Mouse (Mus musculus) intestine, embryonic 14.5 days (tissue): ENCODE results near the gene Olfml2b. TPM values are rescaled to one million over a fixed set of nuclear protein-coding genes. Genes with fewer than 3 reads are reported as not detected.

Source experiments
- ATAC-seq: fragments of 200-750 bp; cut with Nextera tagmentation; replicated peaks from 2 replicates; pipeline ENCODE4 v1.8.0; 2017; ENCODE audit warnings: low read depth, moderate number of reproducible peaks, moderate TSS enrichment, moderate library complexity; ENCODE audit not compliant: low FRiP score, low TSS enrichment
- DNase-seq: peaks from one replicate; pipeline ENCODE4 v3.0.0-alpha.2; 2018; ENCODE audit warnings: low spot score
- H3K27ac ChIP-seq: fragments of 300-500 bp; sonication (generic); 2 replicates; pipeline ENCODE4 v1.5.1; 2014; ENCODE audit warnings: low read depth, mild to moderate bottlenecking, control low read depth
- H3K27me3 ChIP-seq: fragments of 300-500 bp; sonication (generic); replicated peaks from 2 replicates; pipeline ENCODE4 v1.6.1; 2014; ENCODE audit warnings: low read length, control low read depth; ENCODE audit not compliant: control insufficient read depth, insufficient read depth
- H3K36me3 ChIP-seq: fragments of 300-500 bp; sonication (generic); 2 replicates; pipeline ENCODE4 v1.6.1; 2014; ENCODE audit warnings: low read length, control low read depth; ENCODE audit not compliant: control insufficient read depth, insufficient read depth
- H3K4me1 ChIP-seq: fragments of 300-500 bp; sonication (generic); replicated peaks from 2 replicates; pipeline ENCODE4 v1.6.1; 2014; ENCODE audit warnings: low read length, control low read depth, mixed read lengths; ENCODE audit not compliant: control insufficient read depth, insufficient read depth
- H3K4me2 ChIP-seq: fragments of 300-500 bp; sonication (generic); 2 replicates; pipeline ENCODE4 v1.6.1; 2014; ENCODE audit warnings: low read length
- H3K4me3 ChIP-seq: fragments of 300-500 bp; sonication (generic); 2 replicates; pipeline ENCODE4 v1.5.1; 2014; ENCODE audit warnings: low read depth, low read length, control low read depth, mixed read lengths
- H3K9ac ChIP-seq: fragments of 300-500 bp; sonication (generic); 2 replicates; pipeline ENCODE4 v1.6.1; 2014; ENCODE audit warnings: mild to moderate bottlenecking, low read length
- H3K9me3 ChIP-seq: fragments of 300-500 bp; sonication (generic); 2 replicates; pipeline ENCODE4 v1.6.1; 2016; ENCODE audit warnings: low read length, control low read depth; ENCODE audit not compliant: control insufficient read depth
- WGBS: fragments of 180-500 bp; shearing (Covaris S2); extraction: QIAGEN DNeasy Blood & Tissue Kit; methylation state at CpG from one replicate; pipeline ENCODE4 v1.1.7; 2014; 5-methylcytosine and 5-hydroxymethylcytosine counted together
- polyA plus RNA-seq: library from polyadenylated mRNA; unstranded; fragments of >200 nt; fragmentation: Nextera tagmentation; extraction: Ambion mirVana; gene quantifications from 2 replicates; pipeline ENCODE4 v1.2.1, GENCODE M21; 2014

The Olfml2b gene
- polyA plus RNA-seq, 1 experiment from 2014 or later = 22.4 TPM

DNA sequence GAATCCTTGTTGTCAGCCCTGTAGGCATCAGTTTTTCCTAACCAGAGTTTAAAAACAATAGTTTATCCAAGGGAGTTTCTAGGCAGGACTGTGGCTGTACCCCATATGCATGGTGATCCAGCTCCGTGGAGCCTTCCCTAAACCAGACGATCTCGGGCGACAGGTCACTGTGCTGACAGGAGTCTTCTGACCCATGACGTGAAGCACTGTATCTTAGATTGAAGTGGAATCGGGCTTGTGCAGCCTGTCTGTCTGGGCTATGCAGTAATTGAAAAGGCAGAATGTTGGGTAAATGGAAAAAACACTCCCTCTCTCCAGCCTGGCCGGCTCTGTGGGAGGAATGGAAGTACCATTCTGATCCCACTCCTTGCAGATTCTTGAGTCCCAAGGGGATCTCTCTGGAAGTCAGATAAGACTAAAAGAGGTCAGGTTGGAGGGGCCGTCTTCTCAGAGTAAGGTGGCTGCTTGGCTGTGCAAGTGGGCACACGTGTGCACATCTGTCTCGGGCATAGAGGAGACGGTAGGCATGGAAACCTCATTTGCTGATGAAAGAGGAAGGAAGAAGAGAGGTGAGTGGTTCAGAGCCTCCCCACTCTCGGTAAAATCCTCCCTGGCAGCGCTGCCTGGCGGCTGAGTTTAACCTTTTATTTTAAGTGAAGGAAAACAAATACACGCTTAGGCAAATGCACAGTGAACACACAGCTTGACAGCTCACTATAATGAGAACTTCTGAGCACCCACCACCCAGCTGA, 7.8 kb downstream of the Olfml2b start:
- no peak overlapping the region for H3K27ac ChIP-seq
- WGBS = 76% methylated on average over 15 of the region's 15 CpGs
- no peak for DNase-seq

DNA sequence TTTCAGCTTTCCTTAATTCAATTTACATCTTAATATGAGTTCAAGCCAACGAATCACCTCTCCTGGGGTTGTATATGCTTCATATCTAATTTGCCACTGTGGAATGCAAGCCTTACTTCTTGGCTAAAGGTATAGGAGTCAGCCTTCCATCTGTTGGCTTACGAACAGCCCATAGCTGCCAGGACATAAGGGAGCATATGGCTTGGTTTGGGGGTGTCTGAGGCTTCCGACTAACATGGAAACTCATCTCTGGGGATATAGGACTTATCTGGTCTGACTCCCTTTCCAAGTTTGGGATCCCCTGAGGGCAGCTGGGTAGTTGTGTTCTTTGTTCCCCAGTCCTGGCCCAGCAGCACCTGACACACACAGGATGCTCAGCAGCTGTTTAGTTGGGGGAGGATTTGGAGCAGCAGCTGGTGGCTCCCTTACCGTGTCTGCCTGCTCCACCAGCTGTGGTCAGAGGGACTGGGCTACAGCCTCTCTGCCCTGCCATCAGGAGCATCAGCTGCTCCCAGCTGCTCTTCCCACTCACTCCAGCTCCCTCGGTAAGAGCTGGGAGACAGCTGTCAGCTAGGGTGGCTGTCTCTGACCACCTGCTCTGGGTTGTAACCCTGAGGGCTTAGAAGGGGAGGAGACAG, 11.1 kb downstream of the Olfml2b start:
- Histone ChIP-seq H3K4me1 (0 out of 2 replicates have a peak, but pooled peaks cover 7% of the 10 kb centered on the region), H3K9me3 (no peaks in the 10 kb centered on the region), H3K36me3 (0 out of 2 replicates have a peak, but pooled peaks cover 5% of the 10 kb centered on the region), H3K27ac (no peak overlapping the region), H3K27me3 (no peaks in the 10 kb centered on the region), H3K4me2 (no peak overlapping the region), H3K4me3 (no peak overlapping the region), H3K9ac (no peak overlapping the region)
- DNase-seq (no peak), ATAC-seq (no peak)
- WGBS = 59% methylated on average over 5 of the region's 5 CpGs

More for the DNA sequence above, 7.8 kb downstream of the Olfml2b start:
- H3K9ac ChIP-seq = no peak overlapping the region
- no peak for ATAC-seq
- 0 out of 2 replicates have a peak, but pooled peaks cover 5% of the 10 kb centered on the region for H3K36me3 ChIP-seq
- no peak overlapping the region for H3K4me2 ChIP-seq
- H3K4me1 ChIP-seq = 0 out of 2 replicates have a peak, but pooled peaks cover 7% of the 10 kb centered on the region
- no peaks in the 10 kb centered on the region for H3K27me3 ChIP-seq
- no peak overlapping the region for H3K4me3 ChIP-seq
- no peaks in the 10 kb centered on the region for H3K9me3 ChIP-seq

DNA sequence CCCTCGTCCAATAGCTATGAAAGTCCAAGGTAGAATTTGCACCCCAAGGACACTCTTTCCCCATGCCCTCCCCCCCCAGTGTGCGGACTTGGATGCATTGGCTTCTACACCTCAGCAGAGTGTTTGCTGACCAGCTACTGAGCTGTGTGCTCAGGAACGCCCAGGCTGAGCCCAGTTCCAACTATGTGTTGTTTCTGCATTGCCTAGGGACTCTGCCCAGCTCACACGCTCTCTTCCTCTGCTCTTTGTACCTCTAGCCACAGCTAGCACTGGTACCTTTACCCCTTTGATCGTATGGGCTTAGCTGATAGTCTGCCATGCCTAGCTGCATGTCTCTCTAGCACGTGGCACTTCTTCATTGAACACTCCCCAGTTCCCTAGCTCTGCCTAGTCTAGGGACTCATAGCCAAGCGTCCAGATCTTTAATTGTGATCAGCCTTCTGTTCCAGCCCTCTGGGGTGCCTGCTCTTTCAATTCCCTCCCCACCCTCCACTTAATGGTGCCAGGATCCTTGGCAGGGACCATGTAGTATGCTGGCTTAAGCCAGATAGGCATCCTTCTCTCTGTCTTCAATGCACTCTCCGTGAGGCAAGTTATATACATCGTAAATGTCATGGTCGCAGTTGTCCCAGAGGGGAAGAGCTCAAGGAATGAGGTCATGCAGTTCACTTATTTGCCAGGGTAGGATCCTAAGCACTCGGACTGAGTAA, 12.3 kb downstream of the Olfml2b start:
- Histone ChIP-seq H3K27ac (no peak overlapping the region), H3K36me3 (no peaks in the 10 kb centered on the region)
- ATAC-seq = no peak

DNA sequence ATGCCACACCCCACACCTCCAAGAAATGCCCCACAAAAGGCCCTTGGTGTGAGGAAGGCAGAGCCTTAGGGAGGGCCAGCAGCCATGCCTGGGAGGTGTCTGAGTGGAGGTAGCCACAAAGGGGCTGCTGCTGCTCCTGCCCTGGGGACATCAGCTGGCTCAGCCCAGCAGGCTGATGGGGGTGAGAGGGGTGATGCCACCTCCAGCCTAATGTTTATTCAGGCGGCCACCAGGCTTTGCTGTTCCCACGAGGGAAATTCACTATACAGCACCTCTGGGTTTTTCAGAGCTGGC, 12.8 kb downstream of the Olfml2b start:
- no peaks in the 10 kb centered on the region for H3K4me1 ChIP-seq
- no peak for DNase-seq
- H3K4me2 ChIP-seq = no peak overlapping the region
- no peak overlapping the region for H3K4me3 ChIP-seq
- no peaks in the 10 kb centered on the region for H3K36me3 ChIP-seq
- no peak overlapping the region for H3K27ac ChIP-seq
- no peaks in the 10 kb centered on the region for H3K9me3 ChIP-seq
- ATAC-seq = no peak
- H3K9ac ChIP-seq = no peak overlapping the region
- no peaks in the 10 kb centered on the region for H3K27me3 ChIP-seq
- 49% methylated on average over 2 of the region's 2 CpGs for WGBS

More for the DNA sequence above, 12.3 kb downstream of the Olfml2b start:
- no peak overlapping the region for H3K9ac ChIP-seq
- 77% methylated on average over 11 of the region's 11 CpGs for WGBS
- no peak overlapping the region for H3K4me3 ChIP-seq
- no peaks in the 10 kb centered on the region for H3K27me3 ChIP-seq
- H3K4me1 ChIP-seq = 0 out of 2 replicates have a peak, but pooled peaks cover 2% of the 10 kb centered on the region
- no peak for DNase-seq
- H3K4me2 ChIP-seq = no peak overlapping the region
- H3K9me3 ChIP-seq = no peaks in the 10 kb centered on the region

DNA sequence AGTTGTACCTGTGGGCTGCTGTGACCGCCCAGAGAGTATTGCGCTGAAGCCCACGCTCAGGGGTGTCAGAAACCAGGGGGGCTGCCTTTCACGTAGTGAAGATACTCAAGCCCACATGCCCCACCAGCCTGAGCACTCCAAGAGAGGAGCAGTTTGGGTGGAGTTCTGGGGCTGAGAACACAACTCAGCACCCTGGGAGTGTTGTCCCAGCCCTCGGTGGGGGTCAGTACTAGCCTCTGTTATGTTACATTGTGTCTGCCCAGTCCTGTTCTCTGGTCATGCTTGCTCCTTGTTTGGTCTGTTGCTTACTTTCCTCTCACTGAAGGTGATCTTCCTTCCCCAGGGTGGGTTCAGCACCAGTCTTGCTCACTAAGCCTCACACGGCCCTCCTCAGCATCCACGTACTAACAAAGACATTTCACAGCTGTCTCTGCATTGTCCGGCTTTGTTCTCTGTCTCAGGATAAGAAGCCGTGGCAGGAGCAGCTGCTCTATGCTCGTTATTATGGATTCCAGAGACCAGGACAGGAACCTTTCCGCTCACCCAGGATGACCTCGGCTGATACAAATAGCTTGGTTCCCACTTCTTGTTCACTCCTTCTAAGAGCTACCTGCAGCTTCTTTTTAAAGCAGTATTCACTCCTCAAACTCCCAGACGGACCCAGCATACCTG, 13.4 kb downstream of the Olfml2b start:
- no peak overlapping the region for H3K9ac ChIP-seq
- no peak overlapping the region for H3K4me2 ChIP-seq
- H3K36me3 ChIP-seq = 0 out of 2 replicates have a peak, but pooled peaks cover 5% of the 10 kb centered on the region
- ATAC-seq = no peak
- no peak overlapping the region for H3K27ac ChIP-seq
- H3K9me3 ChIP-seq = no peaks in the 10 kb centered on the region
- no peaks in the 10 kb centered on the region for H3K4me1 ChIP-seq
- 58% methylated on average over 13 of the region's 13 CpGs for WGBS
- H3K4me3 ChIP-seq = no peak overlapping the region
- no peaks in the 10 kb centered on the region for H3K27me3 ChIP-seq
- DNase-seq = no peak

DNA sequence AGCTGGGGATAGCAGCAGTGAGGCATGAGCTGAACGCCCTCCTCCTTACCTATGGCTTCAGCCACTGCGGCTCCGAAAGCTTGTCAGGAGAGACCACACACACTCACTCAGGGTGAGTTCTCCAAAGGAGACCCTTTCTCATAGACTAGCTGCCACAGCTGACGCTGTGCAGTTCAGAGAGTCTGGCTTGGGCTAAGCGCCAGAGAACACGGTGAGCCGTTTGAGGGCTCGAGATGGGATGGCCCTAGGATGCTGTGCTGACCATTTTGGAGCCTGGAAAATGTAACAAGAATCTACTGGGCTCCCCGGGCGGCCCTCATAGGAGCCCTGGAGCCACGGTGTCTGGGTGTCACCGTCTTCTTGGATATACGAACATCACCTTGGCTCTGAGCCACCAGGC, 14.9 kb downstream of the Olfml2b start:
- no peaks in the 10 kb centered on the region for H3K9me3 ChIP-seq
- 53% methylated on average over 13 of the region's 13 CpGs for WGBS
- H3K4me1 ChIP-seq = no peaks in the 10 kb centered on the region
- H3K9ac ChIP-seq = no peak overlapping the region
- H3K36me3 ChIP-seq = 0 out of 2 replicates have a peak, but pooled peaks cover 6% of the 10 kb centered on the region
- peak; percentile 65 for DNase-seq
- no peaks in the 10 kb centered on the region for H3K27me3 ChIP-seq
- no peak overlapping the region for H3K4me2 ChIP-seq
- H3K4me3 ChIP-seq = no peak overlapping the region
- H3K27ac ChIP-seq = no peak overlapping the region
- ATAC-seq = 0 out of 2 replicates have a peak, but pooled peaks have one; percentile 40

DNA sequence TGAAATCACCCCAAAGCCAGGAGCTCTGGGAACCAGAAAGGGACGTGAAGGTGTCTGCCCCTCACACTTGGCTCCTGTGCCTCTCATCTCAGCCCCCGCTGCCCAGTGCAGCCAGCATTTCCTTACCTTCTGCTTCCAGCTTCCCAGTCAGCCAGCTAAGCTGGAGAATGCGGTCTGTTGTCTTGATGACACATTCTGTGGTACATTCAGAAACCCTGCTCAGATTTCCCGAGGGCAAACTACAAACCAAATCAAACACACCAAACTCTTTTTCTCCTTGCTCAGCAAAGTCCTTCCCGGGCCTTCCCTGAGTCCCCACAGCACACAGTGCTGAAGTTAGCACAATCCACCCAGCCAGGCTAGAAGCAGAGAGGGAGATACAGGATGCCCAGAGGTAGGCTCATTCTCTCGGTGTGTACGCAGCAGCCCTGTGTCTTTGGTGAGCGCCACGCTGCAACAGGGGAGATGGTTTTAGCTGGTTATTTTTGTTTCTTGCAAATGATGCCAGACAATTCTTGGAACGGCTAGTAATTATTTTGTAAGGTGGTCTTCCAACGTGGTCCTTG, 20.4 kb downstream of the Olfml2b start:
- H3K4me1 ChIP-seq = no peaks in the 10 kb centered on the region

GRCm38 (mm10) chr1:170665200-170665599, 20.9 kb downstream of the Olfml2b start:
- no peak overlapping the region for H3K4me3 ChIP-seq
- no peak overlapping the region for H3K9ac ChIP-seq
- ATAC-seq (no peak), DNase-seq (no peak)
- 86% methylated on average over 7 of the region's 7 CpGs for WGBS
- no peaks in the 10 kb centered on the region for H3K4me1 ChIP-seq
- no peak overlapping the region for H3K27ac ChIP-seq
- no peaks in the 10 kb centered on the region for H3K27me3 ChIP-seq
- H3K4me2 ChIP-seq = no peak overlapping the region
- 0 out of 2 replicates have a peak, but pooled peaks cover 7% of the 10 kb centered on the region for H3K36me3 ChIP-seq
- H3K9me3 ChIP-seq = no peaks in the 10 kb centered on the region

More for the DNA sequence above, 20.4 kb downstream of the Olfml2b start:
- no peak overlapping the region for H3K4me3 ChIP-seq
- ATAC-seq (no peak), DNase-seq (no peak)
- no peaks in the 10 kb centered on the region for H3K9me3 ChIP-seq
- no peak overlapping the region for H3K4me2 ChIP-seq
- H3K36me3 ChIP-seq = 0 out of 2 replicates have a peak, but pooled peaks cover 6% of the 10 kb centered on the region
- no peaks in the 10 kb centered on the region for H3K27me3 ChIP-seq
- no peak overlapping the region for H3K9ac ChIP-seq
- WGBS = 84% methylated on average over 11 of the region's 11 CpGs
- H3K27ac ChIP-seq = no peak overlapping the region
